Mouse (Mus musculus) stomach, embryonic 16.5 days (tissue): Measurements from ENCODE around the gene Thsd7b. TPM values are rescaled to one million over a fixed set of nuclear protein-coding genes. Genes with fewer than 3 reads are reported as not detected.
"Not testable (repeated sequence)": the region's sequence is repeated elsewhere in the genome, so short reads cannot be mapped to it uniquely, and the experiment has no call there.

Experiments
- ATAC-seq: fragments of 200-750 bp; cut with Nextera tagmentation; 2 replicates; pipeline ENCODE4 v1.8.0; 2017; ENCODE audit warnings: moderate number of reproducible peaks, moderate TSS enrichment; ENCODE audit not compliant: insufficient read depth, low FRiP score
- H3K27ac ChIP-seq: fragments of 300-500 bp; sonication (generic); 2 replicates; pipeline ENCODE4 v1.5.1; 2014; ENCODE audit warnings: low read length
- H3K27me3 ChIP-seq: fragments of 300-500 bp; sonication (generic); 2 replicates; pipeline ENCODE4 v1.6.1; 2014; ENCODE audit warnings: low read length, control low read depth, mixed read lengths; ENCODE audit not compliant: control insufficient read depth, insufficient read depth
- H3K36me3 ChIP-seq: fragments of 300-500 bp; sonication (generic); 2 replicates; pipeline ENCODE4 v1.6.1; 2014; ENCODE audit warnings: low read length; ENCODE audit not compliant: control insufficient read depth, insufficient read depth
- H3K4me1 ChIP-seq: fragments of 300-500 bp; sonication (generic); 2 replicates; pipeline ENCODE4 v1.6.1; 2014; ENCODE audit warnings: low read length, control low read depth, mixed read lengths; ENCODE audit not compliant: control insufficient read depth, insufficient read depth
- H3K4me2 ChIP-seq: fragments of 300-500 bp; sonication (generic); 2 replicates; pipeline ENCODE4 v1.6.1; 2014; ENCODE audit warnings: low read depth, low read length, mixed read lengths
- H3K4me3 ChIP-seq: fragments of 300-500 bp; sonication (generic); replicated peaks from 2 replicates; pipeline ENCODE4 v1.5.1; 2014; ENCODE audit warnings: mild to moderate bottlenecking, low read length
- H3K9ac ChIP-seq: fragments of 300-500 bp; sonication (generic); 2 replicates; pipeline ENCODE4 v1.6.1; 2014; ENCODE audit warnings: low read length
- H3K9me3 ChIP-seq: fragments of 300-500 bp; sonication (generic); replicated peaks from 2 replicates; pipeline ENCODE4 v1.6.1; 2016; ENCODE audit warnings: low read length, control low read depth; ENCODE audit not compliant: control insufficient read depth
- WGBS: fragments of 180-500 bp; shearing (Covaris S2); extraction: QIAGEN DNeasy Blood & Tissue Kit; methylation state at CpG from one replicate; pipeline ENCODE4 v1.1.7; 2014; 5-methylcytosine and 5-hydroxymethylcytosine counted together
- polyA plus RNA-seq: library from polyadenylated mRNA; unstranded; fragments of >200 nt; fragmentation: Nextera tagmentation; extraction: Ambion mirVana; gene quantifications from 2 replicates; pipeline ENCODE4 v1.2.1, GENCODE M21; 2015

Gene Thsd7b
- polyA plus RNA-seq, 1 experiment from 2014 or later: 1.6 TPM

DNA sequence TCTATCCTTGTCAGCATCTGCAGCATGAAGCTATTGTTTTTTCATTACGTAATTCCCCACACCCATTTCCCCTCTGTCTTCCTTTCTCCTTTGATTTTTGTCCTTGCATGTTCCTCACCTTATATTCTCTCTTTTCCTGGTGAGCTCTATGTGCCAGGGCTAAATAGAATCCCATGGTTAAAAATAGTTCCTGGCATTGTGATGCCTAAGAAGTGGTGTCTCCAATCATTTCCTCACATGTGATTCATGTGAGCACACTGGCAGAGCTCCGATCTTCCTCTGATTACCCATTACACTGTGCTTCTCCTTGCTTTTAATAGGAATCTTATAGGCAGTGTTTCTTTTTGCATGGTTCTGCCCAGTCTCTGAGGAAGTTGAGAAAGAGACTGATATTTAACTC, 826.1 kb downstream of the Thsd7b start:
- no peak for ATAC-seq
- no peaks in the 10 kb centered on the region for H3K36me3 ChIP-seq
- no peak overlapping the region for H3K4me2 ChIP-seq
- no peak overlapping the region for H3K27ac ChIP-seq
- no peaks in the 10 kb centered on the region for H3K27me3 ChIP-seq
- H3K9me3 ChIP-seq: no peaks in the 10 kb centered on the region
- 67% methylated on average over 2 of the region's 2 CpGs for WGBS
- H3K9ac ChIP-seq: no peak overlapping the region
- no peak overlapping the region for H3K4me3 ChIP-seq
- H3K4me1 ChIP-seq: no peaks in the 10 kb centered on the region

DNA sequence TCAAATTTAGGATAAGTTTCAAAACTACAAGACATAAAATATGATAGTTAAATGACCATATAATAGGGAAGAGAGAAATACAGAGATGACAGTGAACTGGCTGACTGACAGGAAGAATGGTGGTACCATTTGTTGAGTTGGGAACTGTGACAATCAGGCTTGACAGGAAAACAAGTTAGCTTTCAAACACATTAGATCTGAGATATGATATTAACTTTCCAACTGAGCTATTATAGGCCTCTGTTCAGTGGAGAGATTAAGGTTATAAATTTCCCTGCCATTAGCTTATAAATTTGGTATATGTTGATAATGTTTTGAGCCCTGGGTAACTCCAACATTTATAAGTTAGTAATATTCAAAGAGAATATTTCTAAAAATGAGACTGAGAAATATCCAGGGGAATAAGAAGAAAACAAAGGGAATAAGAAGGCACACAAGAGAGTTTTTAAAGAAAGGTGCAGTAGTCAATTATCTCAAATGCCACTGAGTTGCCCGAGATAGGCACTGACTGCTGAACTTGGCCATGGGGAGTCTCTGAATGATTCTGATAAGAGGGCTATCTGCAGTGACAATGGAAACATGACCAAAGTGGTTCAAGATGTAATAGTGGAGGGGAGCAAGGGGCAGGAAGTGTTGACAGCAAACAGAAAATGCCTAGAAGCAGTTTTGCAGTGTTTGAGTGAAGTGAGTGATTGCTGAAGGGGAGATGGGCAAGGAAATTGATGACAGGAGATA, 839.6 kb downstream of the Thsd7b start:
- WGBS: 100% methylated on average over 1 of the region's 1 CpGs
- Histone ChIP-seq H3K9ac (no peak overlapping the region), H3K4me2 (no peak overlapping the region), H3K4me1 (no peaks in the 10 kb centered on the region), H3K27ac (no peak overlapping the region), H3K9me3 (no peaks in the 10 kb centered on the region), H3K27me3 (no peaks in the 10 kb centered on the region), H3K36me3 (no peaks in the 10 kb centered on the region), H3K4me3 (no peak overlapping the region)
- ATAC-seq: no peak

DNA sequence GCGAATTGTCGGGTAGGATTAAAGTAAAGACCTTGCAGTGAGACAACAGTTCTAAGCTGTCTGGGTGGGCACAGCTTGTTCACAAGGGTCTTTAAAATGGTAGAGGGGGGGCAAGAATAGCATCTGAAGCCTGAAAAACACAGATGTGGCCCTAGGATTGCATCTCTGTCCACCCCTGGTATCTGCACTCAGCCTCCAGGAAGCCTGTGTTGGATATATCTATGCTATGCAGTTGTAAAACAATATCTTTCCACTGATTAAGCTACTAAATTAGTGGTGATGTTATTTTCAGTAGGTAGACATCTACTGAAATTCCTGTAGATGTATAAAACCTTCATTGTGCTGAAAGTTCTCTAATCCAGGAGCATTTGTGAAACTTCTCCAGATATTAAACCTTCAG, 840.4 kb downstream of the Thsd7b start:
- Histone ChIP-seq H3K36me3 (no peaks in the 10 kb centered on the region), H3K9me3 (no peaks in the 10 kb centered on the region), H3K27me3 (no peaks in the 10 kb centered on the region), H3K9ac (no peak overlapping the region), H3K27ac (no peak overlapping the region), H3K4me2 (no peak overlapping the region), H3K4me3 (no peak overlapping the region), H3K4me1 (no peaks in the 10 kb centered on the region)
- 91% methylated on average over 2 of the region's 2 CpGs for WGBS
- ATAC-seq: no peak

DNA sequence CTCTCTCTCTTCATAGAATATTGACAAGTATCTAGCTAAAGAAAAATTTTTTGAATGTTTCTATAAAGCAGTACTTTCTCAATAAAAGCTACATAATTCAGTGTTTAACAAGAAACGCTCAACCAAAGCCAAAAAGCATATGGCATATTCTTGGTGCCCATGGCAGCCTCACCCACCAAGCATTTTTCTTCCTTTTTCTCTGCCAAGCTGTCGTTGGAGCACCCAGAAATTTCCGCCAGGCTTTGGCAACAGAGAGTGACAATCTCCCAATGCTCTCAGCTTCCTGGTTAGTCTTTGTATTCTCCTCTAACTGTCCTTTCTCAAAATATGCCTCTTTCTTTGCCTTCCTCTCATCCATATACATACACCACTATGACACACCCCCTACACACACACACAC, 857.8 kb downstream of the Thsd7b start:
- H3K9ac ChIP-seq: no peak overlapping the region
- no peaks in the 10 kb centered on the region for H3K27me3 ChIP-seq
- H3K9me3 ChIP-seq: no peaks in the 10 kb centered on the region
- H3K4me3 ChIP-seq: no peak overlapping the region
- no peak overlapping the region for H3K4me2 ChIP-seq
- H3K4me1 ChIP-seq: no peaks in the 10 kb centered on the region
- no peak for ATAC-seq
- no peak overlapping the region for H3K27ac ChIP-seq
- WGBS: 88% methylated on average over 3 of the region's 3 CpGs
- no peaks in the 10 kb centered on the region for H3K36me3 ChIP-seq

DNA sequence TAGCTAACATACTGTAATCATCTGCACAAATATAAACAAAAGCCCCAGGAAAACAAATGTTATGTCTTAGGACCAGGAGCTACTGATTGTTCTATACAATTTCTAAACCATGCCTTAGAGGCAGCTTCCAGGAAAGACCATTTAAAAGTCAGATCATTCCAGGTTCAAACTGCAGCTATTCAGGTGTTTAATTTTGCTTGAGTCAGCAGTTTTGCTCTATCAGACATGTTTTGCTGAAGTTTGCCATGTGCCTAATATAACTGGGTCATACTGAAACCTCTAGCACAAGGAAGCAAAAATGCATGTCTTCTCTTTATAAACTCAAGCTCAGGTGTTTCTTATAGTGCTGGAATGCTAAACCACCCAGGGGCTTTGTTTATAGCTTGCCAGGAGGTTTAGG, 893.1 kb downstream of the Thsd7b start:
- no peak for ATAC-seq
- no peak overlapping the region for H3K4me3 ChIP-seq
- H3K27me3 ChIP-seq: no peaks in the 10 kb centered on the region
- H3K36me3 ChIP-seq: no peaks in the 10 kb centered on the region
- H3K9ac ChIP-seq: no peak overlapping the region
- no peak overlapping the region for H3K4me2 ChIP-seq
- no peak overlapping the region for H3K27ac ChIP-seq
- no peaks in the 10 kb centered on the region for H3K9me3 ChIP-seq
- no peaks in the 10 kb centered on the region for H3K4me1 ChIP-seq

DNA sequence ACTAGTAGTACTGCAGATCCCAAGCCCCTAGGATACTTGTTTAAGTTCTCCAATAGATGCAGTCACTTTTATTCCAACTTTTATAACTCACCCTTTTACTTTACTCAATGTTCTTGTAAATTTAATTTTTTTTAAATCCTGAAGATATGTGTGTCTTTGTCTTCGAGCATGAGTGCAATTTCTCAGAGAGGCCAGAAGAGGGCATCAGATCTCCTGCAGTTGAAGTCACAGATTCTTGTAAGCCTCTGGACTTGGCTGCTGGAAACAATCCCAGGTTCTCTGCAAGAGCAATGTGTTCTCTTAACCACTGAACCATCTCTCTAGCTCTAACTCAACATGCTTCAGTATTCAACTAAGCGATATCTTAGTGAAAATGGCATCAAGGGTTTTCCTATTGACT, 894.2 kb downstream of the Thsd7b start:
- no peaks in the 10 kb centered on the region for H3K27me3 ChIP-seq

DNA sequence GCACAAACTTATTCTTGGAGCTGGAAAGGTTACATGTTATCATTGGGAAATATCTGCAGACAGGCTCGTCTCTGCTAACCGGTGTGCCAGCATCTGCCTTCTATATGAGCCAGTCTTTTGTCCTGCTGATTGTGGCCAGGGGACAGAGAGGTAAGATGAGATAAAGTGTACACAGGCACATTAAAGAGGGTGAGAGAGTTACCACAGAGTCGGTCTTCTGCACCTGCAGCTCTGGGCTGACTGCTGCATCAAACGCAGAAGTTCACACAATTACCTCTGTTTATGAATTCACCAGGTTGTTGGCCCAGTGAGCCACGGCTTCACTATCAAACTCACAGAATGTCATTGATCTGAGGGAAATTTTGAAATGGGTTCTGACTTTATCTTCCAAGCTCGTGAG, 896.8 kb downstream of the Thsd7b start:
- Histone ChIP-seq H3K27ac (no peak overlapping the region), H3K4me2 (no peak overlapping the region), H3K4me1 (no peaks in the 10 kb centered on the region), H3K9ac (no peak overlapping the region), H3K36me3 (no peaks in the 10 kb centered on the region), H3K27me3 (no peaks in the 10 kb centered on the region), H3K9me3 (no peaks in the 10 kb centered on the region), H3K4me3 (no peak overlapping the region)
- ATAC-seq: no peak
- WGBS: 57% methylated on average over 6 of the region's 6 CpGs

More for the DNA sequence above, 894.2 kb downstream of the Thsd7b start:
- Histone ChIP-seq H3K36me3 (no peaks in the 10 kb centered on the region), H3K4me2 (no peak overlapping the region), H3K27ac (no peak overlapping the region), H3K9me3 (no peaks in the 10 kb centered on the region), H3K4me3 (no peak overlapping the region), H3K4me1 (no peaks in the 10 kb centered on the region), H3K9ac (no peak overlapping the region)
- 65% methylated on average over 2 of the region's 2 CpGs for WGBS
- no peak for ATAC-seq

DNA sequence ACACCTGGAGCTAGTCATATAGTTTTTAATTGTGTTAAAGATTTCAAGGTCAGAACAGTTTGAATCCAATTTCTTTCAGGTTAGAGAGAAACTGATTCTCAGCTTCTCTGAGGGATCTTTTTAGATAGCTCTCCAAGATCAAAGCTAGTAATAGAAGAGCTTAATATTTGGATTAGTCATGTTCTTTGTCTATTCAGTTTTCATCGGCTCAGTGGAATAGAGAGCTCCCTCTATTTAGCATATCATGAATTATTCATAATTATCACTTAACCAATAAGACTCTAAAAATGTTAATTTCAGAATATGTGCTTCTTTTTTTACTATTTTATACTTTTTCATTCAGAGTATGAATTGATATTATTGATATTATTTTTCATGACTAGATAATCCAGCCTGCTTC, 897.2 kb downstream of the Thsd7b start:
- Histone ChIP-seq H3K9ac (no peak overlapping the region), H3K4me3 (no peak overlapping the region), H3K4me2 (no peak overlapping the region), H3K27me3 (no peaks in the 10 kb centered on the region), H3K4me1 (no peaks in the 10 kb centered on the region), H3K36me3 (no peaks in the 10 kb centered on the region), H3K27ac (no peak overlapping the region), H3K9me3 (no peaks in the 10 kb centered on the region)
- 63% methylated on average over 1 of the region's 1 CpGs for WGBS
- ATAC-seq: no peak

DNA sequence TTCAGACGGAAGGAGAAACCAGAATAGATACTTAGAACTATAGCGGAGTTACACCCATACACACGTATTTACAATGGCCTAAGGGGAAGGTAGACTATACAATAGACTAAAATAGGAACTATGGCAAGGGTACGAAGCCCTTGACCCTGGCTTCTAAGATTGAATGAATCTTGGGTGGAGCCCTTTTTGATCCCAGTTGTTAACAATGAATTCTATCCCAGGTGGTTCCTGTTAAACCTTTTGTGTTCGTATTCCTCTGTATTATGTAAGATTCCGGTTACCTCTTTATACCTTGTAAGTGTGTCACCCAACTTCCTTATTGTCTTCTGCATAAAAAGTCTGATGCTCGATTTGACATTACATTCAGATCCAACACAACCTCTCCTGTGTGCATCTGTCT, 913.7 kb downstream of the Thsd7b start:
- H3K9ac ChIP-seq, H3K27me3 ChIP-seq, H3K9me3 ChIP-seq, H3K4me2 ChIP-seq, H3K4me3 ChIP-seq, H3K4me1 ChIP-seq, H3K27ac ChIP-seq, H3K36me3 ChIP-seq, ATAC-seq: not testable (repeated sequence)
- 83% methylated on average over 7 of the region's 7 CpGs for WGBS
